Mouse (Mus musculus) induced T-regulatory cell, adult 2 months (primary cell): Measurements from ENCODE around the gene Myrip.
"Not testable (repeated sequence)": the region's sequence is repeated elsewhere in the genome, so short reads cannot be mapped to it uniquely, and the experiment has no call there.

Source experiments
- DNase-seq: peaks from one replicate; pipeline ENCODE4 v3.0.0-alpha.2; 2012; ENCODE audit warnings: low read depth

Myrip gene

GRCm38 (mm10) chr9:120301213-120301612, at the start of gene Myrip:
TSS of gene Myrip (plus strand) at chr9:120301513.
- not testable (repeated sequence) for DNase-seq

GRCm38 (mm10) chr9:120259805-120260204, 41.5 kb upstream of the Myrip start:
- peak; percentile 8 for DNase-seq

- DNase-seq: no peak
These were observed 37.3 kb upstream of the Myrip start for GRCm38 (mm10) chr9:120263994-120264393.

- no peak for DNase-seq
These were observed 28.2 kb upstream of the Myrip start for GRCm38 (mm10) chr9:120273083-120273482.

GRCm38 (mm10) chr9:120275226-120275625, 26.1 kb upstream of the Myrip start:
- DNase-seq: no peak

- no peak for DNase-seq
These were observed 20.2 kb upstream of the Myrip start for GRCm38 (mm10) chr9:120281147-120281546.

- DNase-seq: no peak
These were observed 18.8 kb upstream of the Myrip start for GRCm38 (mm10) chr9:120282461-120283047.

GRCm38 (mm10) chr9:120283556-120283955, 17.8 kb upstream of the Myrip start:
- DNase-seq: no peak

- no peak for DNase-seq
These were observed 13.3 kb upstream of the Myrip start for GRCm38 (mm10) chr9:120288011-120288410.

- DNase-seq: no peak
These were observed 10.9 kb upstream of the Myrip start for GRCm38 (mm10) chr9:120290375-120290774.

GRCm38 (mm10) chr9:120292488-120292887, 8.8 kb upstream of the Myrip start:
- no peak for DNase-seq

- DNase-seq: no peak
These were observed 5.8 kb upstream of the Myrip start for GRCm38 (mm10) chr9:120295527-120295926.

GRCm38 (mm10) chr9:120296938-120297337, 4.4 kb upstream of the Myrip start:
- DNase-seq: peak; percentile 25

- peak; percentile 29 for DNase-seq
These were observed 1.9 kb upstream of the Myrip start for GRCm38 (mm10) chr9:120299429-120299828.

- no peak for DNase-seq
These were observed 1.7 kb downstream of the Myrip start for GRCm38 (mm10) chr9:120302980-120303452.

- no peak for DNase-seq
These were observed 2.4 kb downstream of the Myrip start for GRCm38 (mm10) chr9:120303453-120304299.

- no peak for DNase-seq
These were observed 3.2 kb downstream of the Myrip start for GRCm38 (mm10) chr9:120304300-120305137.

GRCm38 (mm10) chr9:120315171-120315570, 13.9 kb downstream of the Myrip start:
- DNase-seq: no peak

- no peak for DNase-seq
These were observed 17.8 kb downstream of the Myrip start for GRCm38 (mm10) chr9:120319099-120319498.

- DNase-seq: no peak
These were observed 19.3 kb downstream of the Myrip start for GRCm38 (mm10) chr9:120320573-120320972.

- no peak for DNase-seq
These were observed 21.6 kb downstream of the Myrip start for GRCm38 (mm10) chr9:120322702-120323426.

GRCm38 (mm10) chr9:120331048-120331447, 29.7 kb downstream of the Myrip start:
- not testable (repeated sequence) for DNase-seq
